Mouse (Mus musculus) urinary bladder, postnatal 14 days (tissue): ENCODE data around the gene Scoc.
A peak's percentile ranks its signal among the peaks of the same experiment; 100 is the strongest.

Experiments used
- DNase-seq: peaks from one replicate; pipeline ENCODE4 v3.0.0; 2021; ENCODE audit warnings: low spot score

Gene Scoc

DNA sequence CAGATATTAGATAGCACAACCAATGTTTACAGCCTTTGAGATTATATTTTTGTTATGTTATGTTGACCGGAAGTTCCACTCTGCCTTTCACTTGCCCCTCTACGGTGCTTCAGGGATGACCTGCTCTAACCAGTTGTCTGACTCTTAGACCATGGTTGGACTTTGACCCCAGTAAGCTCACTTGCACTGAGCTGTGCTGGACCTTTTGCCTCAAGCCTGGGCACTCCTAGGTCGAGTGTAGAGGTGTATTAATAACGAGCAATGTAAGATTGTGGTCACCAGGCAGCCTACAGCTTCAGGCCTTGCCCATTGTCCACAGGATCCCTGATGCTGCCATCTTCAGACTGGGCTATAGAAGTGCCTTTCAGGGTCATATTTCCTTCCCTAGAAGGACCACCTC is 60.5 kb downstream of the Scoc start:
- DNase-seq = no peak

DNA sequence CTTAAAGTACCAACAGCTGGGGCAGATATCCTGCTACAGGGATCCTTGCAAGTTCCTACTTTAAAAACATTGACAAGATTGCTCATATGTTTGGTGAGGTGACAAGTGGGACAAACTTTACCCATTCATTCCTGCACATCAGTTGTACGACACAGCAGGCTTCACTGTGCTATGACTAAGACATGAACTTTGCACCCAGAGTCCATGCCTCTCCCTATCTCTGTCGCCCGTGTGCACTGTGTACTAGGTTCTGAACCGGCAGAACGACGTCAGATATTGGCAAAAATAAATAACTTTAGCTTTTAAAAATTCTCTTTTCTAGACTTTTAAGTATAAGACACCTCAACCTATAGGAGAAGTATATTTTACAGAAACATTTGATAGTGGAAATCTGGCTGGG is 61.5 kb downstream of the Scoc start:
- DNase-seq = no peak

DNA sequence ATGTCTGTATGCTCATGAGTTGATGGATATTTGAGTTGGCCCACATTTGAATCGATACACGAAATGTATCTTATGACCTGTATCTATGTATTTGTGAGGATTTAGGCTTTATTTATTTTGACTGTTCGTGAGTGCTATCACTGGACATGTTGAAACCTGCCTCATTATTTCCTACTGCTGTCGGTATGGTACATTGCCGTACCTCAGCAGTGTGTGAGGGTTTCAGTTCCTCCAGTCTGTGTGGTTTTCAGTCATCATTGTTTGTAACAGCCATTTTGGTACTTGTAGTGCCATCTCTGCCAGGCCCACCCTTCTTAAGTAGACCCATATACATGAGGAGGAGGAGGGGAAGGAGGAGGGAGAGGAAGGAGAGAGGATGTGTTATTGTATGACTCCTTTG is 63.9 kb downstream of the Scoc start:
- no peak for DNase-seq

DNA sequence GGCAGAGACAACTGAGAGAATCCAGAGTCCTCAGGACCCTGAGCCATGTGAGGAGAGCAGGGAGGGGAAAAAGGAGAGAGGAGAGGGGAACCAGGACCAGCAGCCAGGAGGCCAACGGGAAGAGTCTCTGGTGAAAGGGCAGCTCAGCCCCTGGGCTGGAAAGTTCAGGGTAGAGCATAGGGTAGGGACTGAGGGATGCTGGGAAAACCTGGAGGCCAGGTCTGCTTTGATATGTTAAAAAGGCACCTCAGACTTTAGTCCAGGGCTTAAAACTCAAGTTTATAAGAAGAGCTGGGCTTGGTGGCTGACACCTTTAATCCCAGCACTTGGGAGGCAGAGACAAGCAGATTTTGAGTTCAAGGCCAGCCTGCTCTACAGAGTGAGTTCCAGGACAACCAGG is 65.7 kb downstream of the Scoc start:
- no peak for DNase-seq

DNA sequence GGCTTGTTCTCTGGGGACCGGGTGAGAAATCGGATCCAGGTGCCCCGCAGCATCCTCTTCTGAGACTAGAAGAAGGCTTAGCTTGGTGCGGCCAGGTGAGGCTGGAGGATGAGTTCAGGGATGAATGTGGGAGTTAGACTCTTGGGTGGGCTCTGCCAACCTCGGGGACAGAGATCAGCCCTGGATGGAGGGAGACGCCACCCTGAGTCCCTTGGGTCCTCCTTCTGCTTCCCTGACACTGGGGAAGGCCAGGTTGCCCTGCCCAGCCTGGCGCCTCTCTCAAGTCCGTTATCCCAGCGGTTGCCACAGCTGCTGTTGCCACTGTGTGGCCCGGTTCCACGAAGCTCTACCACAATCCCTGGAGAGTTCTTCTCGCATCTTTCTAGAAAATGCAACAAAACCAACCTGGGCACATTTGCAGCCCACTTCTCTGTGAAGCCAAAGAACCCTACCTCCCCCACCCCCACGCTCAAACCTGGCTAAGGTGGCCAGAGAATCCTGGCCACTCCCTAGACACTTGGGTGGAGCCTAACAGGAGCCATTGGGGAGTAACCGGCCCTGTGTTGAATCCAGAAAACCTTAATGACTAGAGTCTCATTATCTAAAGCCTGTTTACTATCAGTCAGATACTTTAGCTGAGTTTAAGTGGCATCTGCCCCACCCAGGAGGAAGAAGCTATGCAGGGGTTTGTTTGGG is 68.0 kb downstream of the Scoc start:
- no peak for DNase-seq

DNA sequence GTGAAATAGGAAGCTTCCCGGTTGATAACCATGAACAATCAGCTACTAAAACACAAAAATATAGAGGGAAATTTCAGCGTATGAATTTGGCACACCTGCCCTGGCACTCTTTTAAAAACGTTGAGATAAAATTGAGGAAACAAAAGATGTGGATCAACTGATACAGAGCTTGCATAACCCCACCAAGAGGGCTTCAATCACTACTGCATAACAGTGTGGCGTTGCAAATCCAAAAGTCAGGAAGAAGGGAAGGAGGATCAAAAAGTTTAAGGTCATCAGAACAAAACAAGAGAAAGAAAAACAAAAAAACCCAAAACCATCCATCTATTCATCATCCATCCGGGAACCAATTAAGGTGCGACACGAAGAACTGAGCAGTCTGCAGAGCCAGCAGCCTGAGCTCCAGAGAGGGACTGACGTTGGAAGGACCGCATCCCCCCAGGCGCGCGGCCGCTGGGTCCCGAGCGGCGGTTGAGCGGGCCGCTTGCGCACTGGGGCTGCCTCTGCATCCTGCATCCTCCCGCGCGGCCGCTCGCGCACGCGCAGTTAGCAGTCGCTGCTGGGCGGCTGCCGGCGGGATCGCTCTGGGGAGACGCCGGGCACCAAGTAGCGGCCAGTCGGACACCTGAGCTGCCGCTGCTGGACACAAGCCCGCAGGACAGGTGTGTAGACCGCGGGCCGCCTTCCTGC is 68.7 kb downstream of the Scoc start, which contains the start of gene Clgn:
Clgn (plus strand) TSS at position 552 of the 690 bp plus-strand sequence.
- DNase-seq = peak; percentile 28

DNA sequence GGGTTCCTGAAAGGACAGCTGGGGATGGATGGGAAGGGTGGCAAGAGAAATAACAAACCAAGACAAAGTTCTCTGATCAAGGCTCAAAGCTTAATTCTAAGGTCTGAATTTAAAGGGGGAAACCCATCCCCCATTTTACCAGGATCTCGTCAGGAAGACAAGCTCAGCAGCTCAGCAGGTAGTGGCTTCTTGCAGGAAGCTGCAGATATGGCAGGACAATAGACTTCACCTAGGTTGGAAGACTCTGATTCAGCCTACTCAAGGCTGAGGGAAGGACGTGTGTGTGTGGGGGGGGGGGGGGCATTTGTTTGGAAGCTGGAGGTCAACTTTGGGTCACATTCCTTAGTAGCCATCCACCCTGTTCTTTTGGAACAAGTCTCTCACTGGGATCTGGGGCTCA is 75.3 kb downstream of the Scoc start:
- no peak for DNase-seq

DNA sequence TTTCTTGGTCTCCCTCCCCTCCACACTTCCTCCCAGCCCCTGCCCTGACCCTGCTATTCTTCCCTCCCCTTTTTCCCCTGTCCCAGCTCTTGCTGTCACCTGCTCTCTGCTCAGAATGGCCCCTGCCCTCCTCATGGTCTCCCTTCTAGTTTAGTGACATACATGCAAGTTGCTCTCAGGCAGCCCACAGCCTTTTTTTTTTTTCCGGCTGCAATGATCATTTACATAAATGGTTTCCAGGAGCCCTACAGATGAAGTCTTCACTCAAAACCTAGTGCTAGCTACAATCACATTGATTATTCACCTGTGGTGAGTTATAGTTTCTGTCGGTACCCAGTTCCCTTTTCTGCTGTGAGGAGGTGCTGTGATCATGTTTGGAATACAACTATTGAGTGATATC is 77.2 kb downstream of the Scoc start:
- no peak for DNase-seq

DNA sequence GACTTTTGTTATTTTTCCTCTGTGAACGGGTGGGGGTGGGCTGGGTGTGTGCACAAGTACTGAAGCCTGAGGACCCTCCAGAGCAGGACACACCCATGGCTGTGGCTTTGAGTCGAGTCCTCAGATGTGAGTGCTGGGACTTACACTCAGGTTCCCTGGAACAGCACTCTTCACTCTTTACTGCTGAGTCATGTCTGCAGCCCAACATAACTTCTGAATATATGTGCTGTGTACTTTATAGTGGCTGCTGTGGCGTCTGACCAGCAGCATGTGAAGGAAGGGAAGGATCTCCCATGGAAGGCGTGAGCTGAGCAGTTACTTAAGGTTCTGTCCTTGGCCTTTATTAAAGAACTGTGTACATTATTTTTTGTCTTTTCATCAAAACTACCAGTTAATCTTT is 78.0 kb downstream of the Scoc start:
- DNase-seq = no peak
